Mouse (Mus musculus) cerebellum, adult 2 months (tissue): Measurements from ENCODE around the gene Kat2b. TPM values are rescaled to one million over a fixed set of nuclear protein-coding genes. Genes with fewer than 3 reads are reported as not detected.

ENCODE experiments used
- DNase-seq, 2 experiments: peaks; one replicate each; pipeline ENCODE4 v3.0.0; 2021
- H3K27ac ChIP-seq: fragments of 200-500 bp; 2 replicates; pipeline ENCODE4 v1.5.1; 2012; ENCODE audit warnings: low read length, control low read depth, inconsistent platforms; ENCODE audit not compliant: insufficient read depth
- H3K27me3 ChIP-seq: fragments of 200-500 bp; 2 replicates; pipeline ENCODE4 v1.6.1; 2012; ENCODE audit warnings: inconsistent platforms, mild to moderate bottlenecking, low read length, moderate library complexity; ENCODE audit not compliant: control insufficient read depth, insufficient read depth
- H3K4me1 ChIP-seq: fragments of 200-500 bp; 2 replicates; pipeline ENCODE4 v1.6.1; 2011; ENCODE audit warnings: low read length; ENCODE audit not compliant: control insufficient read depth, insufficient read depth
- H3K4me3 ChIP-seq: fragments of 200-500 bp; replicated peaks from 2 replicates; pipeline ENCODE3; 2011; ENCODE audit warnings: mild to moderate bottlenecking, low read depth, low read length, control low read depth; ENCODE audit not compliant: insufficient read depth
- CTCF ChIP-seq: fragments of 200-500 bp; IDR thresholded peaks from 2 replicates; pipeline ENCODE4 v1.5.1; 2011; ENCODE audit warnings: low read depth, mild to moderate bottlenecking, control low read depth, low read length, moderate library complexity, borderline replicate concordance; ENCODE audit not compliant: insufficient read depth
- POLR2A ChIP-seq: fragments of 200-500 bp; IDR thresholded peaks from 2 replicates; pipeline ENCODE4 v1.6.1; 2011; ENCODE audit warnings: low read length, control low read depth, borderline replicate concordance; ENCODE audit not compliant: insufficient read depth
- WGBS: fragments of 180-500 bp; shearing (Covaris S2); methylation state at CpG from one replicate; pipeline ENCODE4 v1.1.7; 2018; 5-methylcytosine and 5-hydroxymethylcytosine counted together
- polyA plus RNA-seq: library from polyadenylated mRNA; depleted of rRNA; stranded (reverse); fragments of >200 nt; gene quantifications from 2 replicates; pipeline ENCODE4 v1.2.3, GENCODE M21; 2012

Kat2b gene
- polyA plus RNA-seq, 1 experiment: 40.5 TPM

GRCm38 (mm10) chr17:53582805-53583204, 16.1 kb downstream of the Kat2b start:
- WGBS: 57% methylated on average over 7 of the region's 7 CpGs
- Histone ChIP-seq H3K27me3 (no peaks in the 10 kb centered on the region), H3K4me1 (peaks cover 37% of the 10 kb centered on the region), H3K27ac (peak overlapping the region; percentile 34), H3K4me3 (no peak overlapping the region)
- TF ChIP-seq POLR2A (no peak), CTCF (no peak)
- no peak for DNase-seq

GRCm38 (mm10) chr17:53583846-53584579, 17.4 kb downstream of the Kat2b start:
- 61% methylated on average over 11 of the region's 11 CpGs for WGBS
- no peak for TF ChIP-seq POLR2A
- TF ChIP-seq CTCF: no peak
- peak in 1 of 2 experiments; percentile 30 for DNase-seq

DNA sequence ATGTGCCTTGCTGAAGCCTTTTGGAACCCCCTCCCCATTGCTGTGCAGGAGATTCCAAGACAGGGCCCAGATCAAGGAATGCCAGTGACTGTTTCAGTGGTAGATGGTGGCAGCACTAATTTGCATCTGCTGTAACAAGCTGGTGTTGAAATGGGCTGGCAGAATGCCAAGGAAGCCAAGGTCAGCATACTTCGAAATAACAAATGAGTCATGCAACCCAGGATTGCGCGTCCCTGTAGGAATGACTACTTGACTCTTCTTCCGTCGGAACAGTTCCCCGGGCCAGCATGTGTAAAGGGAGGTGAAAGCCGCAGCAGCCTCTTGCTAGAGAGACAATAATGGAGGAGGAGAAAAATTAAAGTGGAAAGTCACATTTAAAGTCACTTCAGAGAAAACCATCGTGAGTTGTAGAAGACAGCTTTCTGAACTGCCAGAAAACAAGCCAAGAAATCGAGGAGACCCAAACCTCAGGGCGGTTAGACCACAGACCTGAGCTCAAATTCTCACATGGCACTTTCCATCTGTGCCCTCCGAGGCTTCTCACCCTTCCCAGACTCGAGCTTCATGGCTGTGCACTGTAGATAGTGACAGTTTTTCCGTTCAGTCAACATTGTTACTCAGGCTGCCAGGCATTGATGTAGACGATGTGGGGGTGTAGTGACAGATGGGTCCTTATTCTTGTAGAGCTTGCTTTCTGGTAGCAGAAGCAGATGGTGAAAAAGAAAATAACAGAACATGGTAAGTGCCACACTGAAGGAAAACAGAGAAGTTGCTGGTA, 20.6 kb downstream of the Kat2b start:
- DNase-seq: peak; percentile 78 to 91
- Histone ChIP-seq H3K27me3 (no peaks in the 10 kb centered on the region), H3K4me1 (peaks cover 34% of the 10 kb centered on the region), H3K27ac (peak overlapping the region; percentile 85), H3K4me3 (peak overlapping the region; percentile 21)
- TF ChIP-seq POLR2A: no peak
- TF ChIP-seq CTCF: no peak
- 1% methylated on average over 14 of the region's 14 CpGs for WGBS

More at GRCm38 (mm10) chr17:53583846-53584579, 17.4 kb downstream of the Kat2b start:
- Histone ChIP-seq H3K4me3 (no peak overlapping the region), H3K4me1 (peaks cover 39% of the 10 kb centered on the region), H3K27me3 (no peaks in the 10 kb centered on the region), H3K27ac (peak overlapping the region; percentile 58)

GRCm38 (mm10) chr17:53588097-53588855, 21.6 kb downstream of the Kat2b start:
- TF ChIP-seq CTCF (no peak), POLR2A (no peak)
- peak overlapping the region; percentile 85 for H3K27ac ChIP-seq
- H3K27me3 ChIP-seq: no peaks in the 10 kb centered on the region
- H3K4me3 ChIP-seq: no peak overlapping the region
- 51% methylated on average over 9 of the region's 9 CpGs for WGBS
- peak in 1 of 2 experiments; percentile 22 for DNase-seq
- peaks cover 29% of the 10 kb centered on the region for H3K4me1 ChIP-seq

- DNase-seq: peak in 1 of 2 experiments; percentile 18
- 86% methylated on average over 6 of the region's 6 CpGs for WGBS
- 0 out of 2 replicates have a peak overlapping the region, but pooled peaks have one; percentile 5 for H3K27ac ChIP-seq
- TF ChIP-seq CTCF (no peak), POLR2A (no peak)
- H3K27me3 ChIP-seq: no peaks in the 10 kb centered on the region
- H3K4me1 ChIP-seq: peaks cover 27% of the 10 kb centered on the region
- no peak overlapping the region for H3K4me3 ChIP-seq
These were observed 23.4 kb downstream of the Kat2b start for GRCm38 (mm10) chr17:53590110-53590509.

DNA sequence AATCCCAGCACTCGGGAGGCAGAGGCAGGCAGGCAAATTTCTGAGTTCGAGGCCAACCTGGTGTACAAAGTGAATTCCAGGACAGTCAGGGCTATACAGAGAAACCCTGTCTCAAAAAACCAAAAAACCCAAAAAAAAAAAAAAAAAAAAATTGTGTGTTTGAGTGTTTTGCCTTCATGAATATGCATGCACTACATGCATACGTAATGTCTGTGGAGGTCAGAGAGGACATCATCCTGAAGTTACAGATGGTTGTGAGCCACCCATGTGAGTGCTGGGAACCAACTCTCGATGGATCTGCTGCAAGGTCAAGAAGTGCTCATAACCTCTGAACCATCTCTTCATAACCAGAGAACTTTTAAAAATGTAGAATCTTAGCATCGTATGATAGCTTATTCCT, 25.2 kb downstream of the Kat2b start:
- WGBS: 90% methylated on average over 5 of the region's 5 CpGs
- peaks cover 31% of the 10 kb centered on the region for H3K4me1 ChIP-seq
- no peak overlapping the region for H3K27ac ChIP-seq
- H3K4me3 ChIP-seq: no peak overlapping the region
- no peaks in the 10 kb centered on the region for H3K27me3 ChIP-seq
- no peak for DNase-seq
- TF ChIP-seq CTCF (no peak), POLR2A (no peak)

- no peaks in the 10 kb centered on the region for H3K27me3 ChIP-seq
- peaks cover 19% of the 10 kb centered on the region for H3K4me1 ChIP-seq
- no peak for DNase-seq
- no peak overlapping the region for H3K27ac ChIP-seq
- H3K4me3 ChIP-seq: no peak overlapping the region
- TF ChIP-seq CTCF (no peak), POLR2A (no peak)
- WGBS: 35% methylated on average over 4 of the region's 4 CpGs
These were observed 27.9 kb downstream of the Kat2b start for GRCm38 (mm10) chr17:53594590-53594989.
